Mouse (Mus musculus): Measurements from ENCODE around the gene Nat9. TPM values are rescaled to one million over a fixed set of nuclear protein-coding genes. Genes with fewer than 3 reads are reported as not detected.

Gene Nat9
- polyA plus RNA-seq, 1 experiment from 2014 or later, result 19.2 TPM

DNA sequence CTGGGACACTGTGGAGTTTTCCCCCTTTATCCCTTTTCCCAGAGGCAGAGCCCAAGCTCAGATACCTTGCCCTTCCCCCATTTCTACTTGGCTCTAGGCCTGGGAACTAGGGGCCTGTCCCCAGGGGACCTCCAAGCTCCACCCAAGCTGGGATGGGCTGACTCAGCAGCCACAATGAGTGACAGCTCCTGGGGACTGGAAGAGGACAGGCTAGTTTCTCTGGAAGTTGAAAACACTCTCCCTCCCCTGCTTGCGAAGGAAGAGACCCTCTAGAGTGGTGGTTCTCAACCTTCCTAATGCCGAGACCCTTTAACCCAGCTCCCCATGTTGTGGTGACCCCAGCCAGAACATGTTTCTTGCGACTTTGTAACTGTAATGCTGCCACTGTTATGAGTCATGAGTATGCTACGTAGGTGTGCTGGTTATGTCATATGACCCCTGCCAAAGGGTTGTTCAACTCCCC lies 14.8 kb downstream of the Nat9 start:
- no peak overlapping the region for H3K4me2 ChIP-seq (replicated peaks)
- H3K9ac ChIP-seq (replicated peaks), result no peak overlapping the region
- peaks cover 61% of the 10 kb centered on the region for H3K4me1 ChIP-seq
- H3K27me3 ChIP-seq, result peaks cover 54% of the 10 kb centered on the region
- no peaks in the 10 kb centered on the region for H3K36me3 ChIP-seq
- WGBS, result 15% methylated on average over 4 of the region's 4 CpGs
- H3K27ac ChIP-seq (replicated peaks), result no peak overlapping the region
- H3K9me3 ChIP-seq, result no peaks in the 10 kb centered on the region
- 0 out of 2 replicates have a peak, but pooled peaks have one; percentile 54 for ATAC-seq (ENCODE audit: low FRiP score, low read depth)
- H3K4me3 ChIP-seq, result no peak overlapping the region

DNA sequence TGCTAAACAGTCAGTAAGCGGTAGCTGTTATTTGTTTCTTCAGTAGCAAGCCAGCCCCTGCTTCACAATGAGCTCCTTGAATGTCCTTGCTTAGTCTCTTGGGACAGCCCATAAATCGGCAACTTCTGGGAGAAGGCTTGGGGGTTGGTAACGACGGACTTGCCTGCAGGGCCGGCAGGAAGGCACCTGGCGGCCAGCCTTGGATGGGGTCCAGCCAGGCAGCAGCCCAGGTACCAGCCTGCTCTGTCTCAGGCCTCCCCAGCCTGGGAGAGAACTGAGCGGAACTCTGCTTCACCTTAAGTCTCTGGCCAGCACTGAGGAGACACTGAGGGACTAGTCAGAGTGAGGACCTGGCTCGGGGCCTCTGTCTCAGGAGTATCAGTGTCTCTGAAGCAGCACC lies 16.5 kb downstream of the Nat9 start:
- Histone ChIP-seq H3K9ac (replicated peaks) (no peak overlapping the region), H3K36me3 (no peaks in the 10 kb centered on the region), H3K27me3 (peaks cover 48% of the 10 kb centered on the region), H3K27ac (replicated peaks) (no peak overlapping the region), H3K9me3 (no peaks in the 10 kb centered on the region), H3K4me3 (no peak overlapping the region), H3K4me2 (replicated peaks) (no peak overlapping the region), H3K4me1 (peaks cover 45% of the 10 kb centered on the region)
- no peak for ATAC-seq (ENCODE audit: low FRiP score, low read depth)
- 44% methylated on average over 8 of the region's 8 CpGs for WGBS

DNA sequence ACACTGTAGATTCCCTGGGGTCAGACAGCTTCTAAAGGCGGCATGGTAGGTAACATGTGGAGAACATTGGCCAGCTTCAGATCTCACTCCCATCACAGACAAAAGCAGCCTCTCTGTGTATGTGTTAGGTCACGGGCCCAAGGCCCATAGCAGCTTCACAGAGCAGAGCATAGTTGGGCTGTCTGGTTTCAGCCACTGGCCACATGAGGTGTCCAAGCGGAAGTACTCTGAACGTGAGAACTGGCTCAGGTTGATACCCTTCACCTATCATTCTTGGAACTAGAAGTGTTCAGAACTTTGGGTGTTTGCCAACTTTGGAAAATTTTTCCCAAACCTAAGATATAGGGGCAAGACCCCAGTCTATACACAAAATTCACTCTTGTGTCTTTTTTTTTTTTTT lies 18.2 kb downstream of the Nat9 start:
- H3K9me3 ChIP-seq, result no peaks in the 10 kb centered on the region
- H3K27me3 ChIP-seq, result peaks cover 51% of the 10 kb centered on the region
- H3K4me3 ChIP-seq, result no peak overlapping the region
- no peak overlapping the region for H3K27ac ChIP-seq (replicated peaks)
- H3K4me2 ChIP-seq (replicated peaks), result no peak overlapping the region
- peaks cover 40% of the 10 kb centered on the region for H3K4me1 ChIP-seq
- H3K9ac ChIP-seq (replicated peaks), result no peak overlapping the region
- WGBS, result 88% methylated on average over 4 of the region's 4 CpGs
- no peaks in the 10 kb centered on the region for H3K36me3 ChIP-seq
- no peak for ATAC-seq (ENCODE audit: low FRiP score, low read depth)

DNA sequence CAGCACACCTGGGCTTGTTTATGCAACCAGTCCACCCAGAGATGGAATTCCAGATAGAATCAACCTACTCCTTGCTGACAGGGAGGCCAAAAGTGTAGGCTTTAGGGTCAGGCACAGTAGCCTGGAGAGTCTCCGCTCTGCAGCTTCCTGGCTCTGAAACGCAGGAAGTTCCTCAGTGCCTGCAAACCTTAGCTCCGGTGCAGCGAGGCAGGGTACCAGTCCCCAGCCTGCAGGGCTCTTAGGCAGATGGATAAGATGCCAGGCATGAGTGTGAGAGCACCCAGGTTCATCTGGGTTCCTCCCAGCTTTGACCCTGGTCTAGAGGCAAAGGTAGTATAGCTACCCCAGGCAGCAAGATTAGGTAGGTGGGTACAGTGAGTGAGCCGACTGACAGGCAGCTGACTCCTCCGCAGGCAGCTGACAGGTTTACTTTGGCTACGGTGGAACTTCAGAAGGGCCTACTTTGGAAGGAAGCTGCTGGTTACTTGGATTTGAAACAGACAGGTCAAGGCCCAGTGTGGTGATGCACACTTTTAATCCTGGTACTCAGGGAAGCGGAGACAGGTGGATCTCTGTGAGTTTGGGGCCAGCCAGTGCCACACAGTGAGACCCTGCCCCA lies 19.9 kb downstream of the Nat9 start:
- peaks cover 37% of the 10 kb centered on the region for H3K4me1 ChIP-seq
- no peak overlapping the region for H3K4me2 ChIP-seq (replicated peaks)
- no peak overlapping the region for H3K27ac ChIP-seq (replicated peaks)
- no peak overlapping the region for H3K9ac ChIP-seq (replicated peaks)
- peaks cover 51% of the 10 kb centered on the region for H3K27me3 ChIP-seq
- H3K36me3 ChIP-seq, result no peaks in the 10 kb centered on the region
- no peaks in the 10 kb centered on the region for H3K9me3 ChIP-seq
- WGBS, result 87% methylated on average over 8 of the region's 8 CpGs
- no peak overlapping the region for H3K4me3 ChIP-seq
- no peak for ATAC-seq (ENCODE audit: low FRiP score, low read depth)

DNA sequence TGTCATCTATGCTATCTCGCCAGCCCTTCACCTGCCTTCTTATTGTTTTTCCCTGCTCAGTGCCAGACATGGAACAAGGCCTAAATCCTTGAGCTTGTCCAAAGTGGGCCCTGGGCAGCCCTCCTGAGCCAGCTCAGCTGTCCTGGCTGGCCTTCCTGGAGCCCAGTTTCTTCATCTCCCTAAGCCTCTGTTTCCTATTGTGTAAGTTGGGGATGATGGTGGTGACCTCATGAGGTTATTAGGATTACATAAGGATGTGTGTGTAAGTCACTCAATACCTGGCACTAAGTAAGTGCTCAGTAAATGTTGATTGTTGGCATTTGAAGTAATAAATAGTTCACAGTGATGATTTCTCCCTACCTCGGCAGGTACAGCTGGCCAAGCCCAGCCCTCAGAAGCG lies 20.9 kb downstream of the Nat9 start:
- Histone ChIP-seq H3K4me3 (no peak overlapping the region), H3K27me3 (peaks cover 51% of the 10 kb centered on the region), H3K9ac (replicated peaks) (no peak overlapping the region), H3K4me2 (replicated peaks) (no peak overlapping the region), H3K9me3 (no peaks in the 10 kb centered on the region), H3K36me3 (no peaks in the 10 kb centered on the region), H3K4me1 (peaks cover 34% of the 10 kb centered on the region), H3K27ac (replicated peaks) (no peak overlapping the region)
- 90% methylated on average over 3 of the region's 3 CpGs for WGBS
- ATAC-seq (ENCODE audit: low FRiP score, low read depth), result no peak

DNA sequence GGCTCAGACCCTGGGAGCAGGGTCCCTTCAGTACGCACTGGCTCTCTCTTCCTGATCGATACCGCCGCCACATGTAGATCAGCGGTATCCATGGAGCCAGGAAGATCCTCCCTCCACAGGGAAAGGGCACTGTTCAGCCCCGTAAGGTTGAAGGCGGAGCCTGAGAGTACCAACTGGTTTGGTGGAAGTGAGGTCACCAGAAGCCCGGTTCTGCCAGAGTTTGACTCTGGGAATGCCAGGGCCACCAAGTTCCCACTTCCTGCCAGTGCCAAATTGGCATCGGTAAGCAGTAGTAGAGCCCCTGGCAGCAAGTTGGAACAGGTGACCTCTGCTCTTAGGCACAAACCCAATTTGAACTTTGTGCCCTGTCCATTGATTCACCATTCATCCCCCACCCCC lies 22.7 kb downstream of the Nat9 start:
- Histone ChIP-seq H3K27me3 (peaks cover 62% of the 10 kb centered on the region), H3K4me1 (peaks cover 32% of the 10 kb centered on the region), H3K27ac (replicated peaks) (no peak overlapping the region), H3K9ac (replicated peaks) (peak overlapping the region; percentile 56; the same call in 1 of the 2 replicates), H3K4me3 (peak overlapping the region; percentile 61), H3K4me2 (replicated peaks) (peak overlapping the region; percentile 91), H3K9me3 (no peaks in the 10 kb centered on the region), H3K36me3 (no peaks in the 10 kb centered on the region)
- WGBS, result under 1% methylated on average over 9 of the region's 9 CpGs
- no peak for ATAC-seq (ENCODE audit: low FRiP score, low read depth)

DNA sequence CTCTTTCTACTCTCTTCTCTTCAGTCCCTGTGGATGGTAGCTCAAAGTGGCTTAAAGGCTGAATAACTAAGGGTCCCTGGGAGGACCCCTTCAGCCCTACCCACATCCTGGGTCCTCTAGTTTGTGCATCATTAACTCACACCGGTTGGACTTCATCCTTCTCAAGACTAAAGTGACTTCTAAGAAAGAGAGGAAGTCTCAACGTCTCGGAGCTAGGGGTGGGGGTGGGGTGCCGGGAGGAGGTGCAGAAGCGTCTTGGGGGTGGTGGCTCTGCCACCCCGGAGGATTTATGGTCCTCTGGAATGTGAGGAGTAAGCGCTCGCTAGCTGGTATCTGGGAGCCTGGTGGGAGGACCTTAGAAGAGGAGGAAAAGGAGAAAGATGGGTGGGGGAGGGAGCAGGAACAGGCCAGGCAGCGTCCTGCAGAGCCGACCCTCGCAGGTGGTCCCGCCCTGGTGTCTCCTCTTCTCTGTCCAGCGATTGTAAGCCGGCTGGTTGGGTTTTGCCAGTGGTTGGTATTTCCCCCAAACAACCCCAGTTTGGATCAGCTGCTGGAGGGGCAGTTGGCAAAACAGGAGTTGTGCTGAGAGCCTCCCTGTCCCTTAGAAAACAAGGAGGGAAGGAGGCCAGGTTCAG lies 23.2 kb downstream of the Nat9 start:
- Histone ChIP-seq H3K27me3 (peaks cover 65% of the 10 kb centered on the region), H3K9ac (replicated peaks) (peak overlapping the region; percentile 56), H3K27ac (replicated peaks) (no peak overlapping the region), H3K4me2 (replicated peaks) (peak overlapping the region; percentile 91), H3K4me1 (peaks cover 32% of the 10 kb centered on the region), H3K4me3 (peak overlapping the region; percentile 61), H3K9me3 (no peaks in the 10 kb centered on the region), H3K36me3 (no peaks in the 10 kb centered on the region)
- 0% methylated on average over 14 of the region's 14 CpGs for WGBS
- ATAC-seq (ENCODE audit: low FRiP score, low read depth), result no peak

DNA sequence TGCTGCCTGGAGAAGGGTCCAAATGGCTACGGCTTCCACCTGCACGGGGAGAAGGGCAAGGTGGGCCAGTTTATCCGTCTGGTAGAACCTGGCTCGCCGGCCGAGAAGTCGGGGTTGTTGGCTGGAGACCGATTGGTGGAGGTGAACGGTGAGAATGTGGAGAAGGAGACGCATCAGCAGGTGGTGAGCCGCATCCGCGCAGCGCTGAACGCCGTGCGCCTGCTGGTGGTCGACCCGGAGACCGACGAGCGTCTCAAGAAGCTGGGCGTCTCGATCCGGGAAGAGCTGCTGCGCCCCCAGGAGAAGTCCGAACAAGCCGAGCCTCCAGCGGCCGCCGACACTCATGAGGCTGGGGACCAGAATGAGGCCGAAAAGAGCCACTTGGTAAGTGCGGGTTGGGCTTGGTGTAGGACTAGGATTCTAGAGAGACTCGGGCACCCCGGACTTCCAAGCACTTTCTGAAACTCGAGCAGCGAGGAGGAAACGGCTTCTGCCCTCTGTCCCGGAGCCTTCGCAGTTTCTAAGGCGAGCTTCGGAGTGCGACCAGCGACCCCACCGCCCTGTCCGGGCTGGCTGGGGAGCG lies 24.0 kb downstream of the Nat9 start:
- WGBS, result 0% methylated on average over 47 of the region's 47 CpGs
- no peak overlapping the region for H3K27ac ChIP-seq (replicated peaks)
- peak; percentile 39 for ATAC-seq (ENCODE audit: low FRiP score, low read depth)
- peak overlapping the region; percentile 56 for H3K9ac ChIP-seq (replicated peaks)
- H3K4me1 ChIP-seq, result peaks cover 32% of the 10 kb centered on the region
- H3K4me2 ChIP-seq (replicated peaks), result peak overlapping the region; percentile 91
- 0 out of 2 replicates have a peak, but pooled peaks cover 2% of the 10 kb centered on the region for H3K9me3 ChIP-seq
- peak overlapping the region; percentile 61 for H3K4me3 ChIP-seq
- peaks cover 67% of the 10 kb centered on the region for H3K27me3 ChIP-seq
- no peaks in the 10 kb centered on the region for H3K36me3 ChIP-seq

DNA sequence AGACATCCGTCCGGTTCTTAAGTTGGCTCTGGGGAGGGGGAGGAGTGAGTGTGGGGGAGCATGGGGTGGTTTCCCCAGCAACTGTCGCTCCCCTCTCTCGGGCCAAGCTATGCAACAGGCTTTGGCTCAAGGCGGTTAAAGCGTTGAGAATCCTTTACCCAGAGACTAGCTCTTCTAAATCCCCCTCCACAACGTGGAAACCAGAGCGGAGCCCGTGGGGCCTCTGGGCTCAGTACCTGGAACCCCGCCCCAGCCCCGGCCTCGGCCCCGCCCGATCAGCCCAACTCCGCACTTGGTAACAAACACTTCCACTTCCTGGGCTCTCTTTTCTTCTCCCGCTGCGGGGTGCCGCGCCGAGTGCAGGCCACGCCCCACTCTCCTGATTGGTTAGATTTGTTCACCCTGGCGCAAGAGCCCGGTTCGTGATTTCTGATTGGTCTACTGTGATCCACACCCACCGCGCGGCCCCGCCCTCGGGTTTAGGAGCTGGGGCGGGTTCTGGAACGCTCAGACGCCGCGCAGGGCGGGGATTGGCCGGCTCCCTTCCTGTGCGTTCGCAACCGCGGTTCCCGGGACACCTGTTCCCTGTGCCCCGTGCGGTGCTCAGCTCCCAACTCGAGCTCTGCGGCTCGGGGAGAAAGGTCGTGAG lies 24.7 kb downstream of the Nat9 start, which contains the start of gene Slc9a3r1:
Gene Slc9a3r1, plus strand, starts transcription at position 510 of the 649 bp plus-strand sequence.
- Histone ChIP-seq H3K27me3 (peaks cover 74% of the 10 kb centered on the region), H3K36me3 (no peaks in the 10 kb centered on the region), H3K4me3 (peak within 1 kb of the TSS; percentile 61), H3K9ac (replicated peaks) (peak within 1 kb of the TSS; percentile 56), H3K4me1 (peaks cover 39% of the 10 kb centered on the region), H3K9me3 (0 out of 2 replicates have a peak, but pooled peaks cover 2% of the 10 kb centered on the region), H3K4me2 (replicated peaks) (peak within 1 kb of the TSS; percentile 91), H3K27ac (replicated peaks) (no peak within 1 kb of the TSS)
- peak; percentile 94 for ATAC-seq (ENCODE audit: low FRiP score, low read depth)
- under 1% methylated on average over 47 of the region's 47 CpGs for WGBS

DNA sequence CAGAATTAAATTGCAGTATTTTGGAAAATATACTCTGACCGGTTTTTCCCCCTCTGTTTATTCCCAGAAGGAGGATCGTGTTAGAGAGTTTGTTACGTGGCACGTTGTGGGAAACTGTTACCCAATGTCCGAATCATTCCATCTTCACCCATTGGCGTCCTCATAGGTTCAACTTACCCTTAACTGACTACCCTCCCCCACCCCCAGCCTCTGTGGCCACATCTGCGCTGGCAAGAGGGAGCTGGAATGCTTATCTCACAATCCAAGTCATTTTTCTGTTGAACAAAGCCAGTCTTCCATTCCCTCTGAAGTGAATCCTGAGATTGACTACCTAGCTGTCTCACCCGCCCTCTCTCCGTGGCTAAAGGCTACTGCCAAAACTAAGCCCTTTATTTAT lies 25.5 kb downstream of the Nat9 start:
- H3K4me1 ChIP-seq, result peaks cover 41% of the 10 kb centered on the region
- H3K36me3 ChIP-seq, result no peaks in the 10 kb centered on the region
- H3K27me3 ChIP-seq, result peaks cover 79% of the 10 kb centered on the region
- H3K4me3 ChIP-seq, result peak overlapping the region; percentile 61
- ATAC-seq (ENCODE audit: low FRiP score, low read depth), result no peak
- 21% methylated on average over 9 of the region's 9 CpGs for WGBS
- H3K27ac ChIP-seq (replicated peaks), result no peak overlapping the region
- H3K9ac ChIP-seq (replicated peaks), result 0 out of 2 replicates have a peak overlapping the region, but pooled peaks have one; percentile 3
- peak overlapping the region; percentile 91 for H3K4me2 ChIP-seq (replicated peaks)
- 0 out of 2 replicates have a peak, but pooled peaks cover 2% of the 10 kb centered on the region for H3K9me3 ChIP-seq

DNA sequence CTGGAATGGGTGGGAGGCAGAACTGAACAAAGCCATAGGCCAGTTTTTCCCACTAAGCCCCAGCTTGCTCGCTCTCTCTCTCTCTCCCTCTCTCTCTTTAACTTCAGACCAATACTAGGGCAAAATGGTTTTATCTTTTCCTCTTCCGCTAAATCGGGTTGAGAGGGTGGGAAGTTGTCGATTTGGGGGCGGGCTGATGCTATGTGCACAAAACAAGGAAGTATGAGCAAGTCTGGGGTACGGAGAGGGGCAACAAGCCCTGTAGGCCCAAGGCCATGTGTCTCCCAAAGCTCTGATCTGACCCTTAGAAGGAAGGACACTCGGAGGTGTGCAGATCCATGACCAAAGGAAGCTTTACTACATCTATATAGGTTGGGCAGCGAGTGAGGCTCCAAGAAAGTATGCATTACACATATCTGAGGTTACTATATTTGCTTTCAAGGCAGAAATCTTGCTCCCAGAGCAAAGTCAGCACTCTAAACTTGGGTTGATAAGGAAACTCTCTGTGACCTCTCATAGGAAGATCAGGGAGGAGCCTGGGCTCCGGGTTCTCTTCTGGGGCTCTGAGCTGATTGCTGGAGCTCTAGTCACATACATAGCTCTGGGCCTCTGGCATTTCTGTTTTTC lies 26.0 kb downstream of the Nat9 start:
- H3K9ac ChIP-seq (replicated peaks), result no peak overlapping the region
- WGBS, result 65% methylated on average over 9 of the region's 9 CpGs
- 0 out of 2 replicates have a peak, but pooled peaks cover 2% of the 10 kb centered on the region for H3K9me3 ChIP-seq
- no peaks in the 10 kb centered on the region for H3K36me3 ChIP-seq
- H3K4me3 ChIP-seq, result no peak overlapping the region
- H3K27ac ChIP-seq (replicated peaks), result no peak overlapping the region
- H3K27me3 ChIP-seq, result peaks cover 84% of the 10 kb centered on the region
- ATAC-seq (ENCODE audit: low FRiP score, low read depth), result no peak
- no peak overlapping the region for H3K4me2 ChIP-seq (replicated peaks)
- H3K4me1 ChIP-seq, result peaks cover 41% of the 10 kb centered on the region

Measured in midbrain, embryonic 12.5 days (tissue).